Mouse (Mus musculus): Measurements from ENCODE around the gene Ikzf4. TPM values are rescaled to one million over a fixed set of nuclear protein-coding genes. Genes with fewer than 3 reads are reported as not detected.

The Ikzf4 gene
- 0.37 TPM for polyA plus RNA-seq (2014; fragmentation: Illumina TruSeq; extraction: RNeasy Lipid Tissue Mini Kit (QIAGEN cat#74804); ENCODE audit: low read depth, low replicate concordance)

DNA sequence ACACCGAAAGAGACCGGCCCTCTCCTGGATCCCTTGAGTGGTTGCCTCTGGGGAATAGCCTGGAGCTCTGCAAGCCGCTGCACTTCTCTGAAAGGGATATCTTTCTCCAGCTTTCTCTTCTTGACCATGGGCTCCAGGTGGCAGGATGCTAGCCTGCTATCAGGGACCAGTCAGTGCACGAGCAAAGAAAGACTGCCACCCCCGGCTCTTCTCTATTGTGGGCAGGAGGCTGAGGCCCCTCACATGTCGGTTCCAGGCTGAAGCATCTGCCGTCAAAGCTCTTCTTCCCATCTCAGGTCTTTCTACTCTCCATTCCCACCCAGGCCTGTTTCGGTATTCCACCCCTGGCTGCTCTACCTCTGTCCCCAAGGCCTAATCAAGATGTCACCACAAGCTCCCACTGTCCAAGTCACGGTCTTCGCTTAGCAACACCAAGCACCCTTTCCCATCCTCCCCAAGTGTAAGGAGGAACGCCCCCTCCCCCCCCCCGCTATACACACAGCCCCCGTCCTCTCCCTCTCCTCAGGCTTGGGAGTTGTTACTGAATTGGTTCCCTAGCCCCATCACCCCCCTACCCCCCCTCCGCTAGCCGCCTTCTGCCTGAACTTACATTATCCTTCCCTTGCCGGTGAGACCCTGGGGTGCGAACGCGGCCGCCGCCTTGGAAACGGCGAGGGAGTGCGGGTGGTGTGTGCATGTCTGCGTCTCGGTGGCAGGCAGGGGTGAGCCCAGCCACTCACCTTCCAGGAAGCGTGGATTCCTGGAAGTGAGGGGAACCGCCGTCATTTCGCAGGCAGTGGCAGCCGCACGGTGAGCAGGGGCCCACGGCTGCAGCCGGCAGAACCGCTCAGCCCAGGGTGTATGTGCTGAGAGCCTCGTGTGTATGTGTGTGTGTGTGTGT, at the start of gene Ikzf4:
Gene Ikzf4, minus strand, starts transcription at position 881 of the 901 bp plus-strand sequence.

DNA sequence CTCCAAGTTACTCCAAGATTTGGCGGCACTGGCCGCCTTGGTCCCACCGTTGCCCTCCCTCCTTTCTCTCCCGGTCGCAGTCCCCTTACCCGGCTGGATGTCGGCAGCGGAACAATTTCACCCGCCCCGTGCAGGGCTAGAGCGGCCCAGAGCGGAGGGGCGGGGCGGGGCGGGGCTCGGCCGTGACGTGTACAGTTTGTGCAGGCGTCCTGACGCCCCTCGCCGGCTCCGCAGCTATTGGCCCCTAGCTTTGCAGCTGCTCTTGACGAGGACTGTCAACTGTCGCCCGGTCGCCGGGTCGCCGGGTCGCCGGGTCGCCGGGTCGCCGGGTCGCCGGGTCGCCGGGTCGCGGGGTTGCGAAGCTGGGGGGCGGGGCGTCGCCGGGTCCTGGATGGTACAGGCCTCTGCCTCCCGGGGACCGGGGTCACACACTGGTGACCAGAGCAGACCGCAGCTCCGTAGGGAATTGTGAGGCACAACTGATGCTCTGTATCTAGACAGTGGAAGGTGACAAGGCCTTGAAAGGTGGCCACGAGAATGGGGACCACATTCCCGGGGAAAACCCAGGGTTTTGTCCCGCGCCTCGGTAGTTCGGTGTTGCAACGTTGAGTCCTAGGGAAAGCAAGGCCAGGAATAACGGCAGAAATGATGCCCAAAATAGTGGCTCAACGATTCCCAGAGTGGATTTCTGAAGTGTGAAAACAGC, 28.1 kb upstream of the Ikzf4 start, which contains the start of gene Suox:
Gene Suox, minus strand, starts transcription at position 311 of the 706 bp plus-strand sequence.

DNA sequence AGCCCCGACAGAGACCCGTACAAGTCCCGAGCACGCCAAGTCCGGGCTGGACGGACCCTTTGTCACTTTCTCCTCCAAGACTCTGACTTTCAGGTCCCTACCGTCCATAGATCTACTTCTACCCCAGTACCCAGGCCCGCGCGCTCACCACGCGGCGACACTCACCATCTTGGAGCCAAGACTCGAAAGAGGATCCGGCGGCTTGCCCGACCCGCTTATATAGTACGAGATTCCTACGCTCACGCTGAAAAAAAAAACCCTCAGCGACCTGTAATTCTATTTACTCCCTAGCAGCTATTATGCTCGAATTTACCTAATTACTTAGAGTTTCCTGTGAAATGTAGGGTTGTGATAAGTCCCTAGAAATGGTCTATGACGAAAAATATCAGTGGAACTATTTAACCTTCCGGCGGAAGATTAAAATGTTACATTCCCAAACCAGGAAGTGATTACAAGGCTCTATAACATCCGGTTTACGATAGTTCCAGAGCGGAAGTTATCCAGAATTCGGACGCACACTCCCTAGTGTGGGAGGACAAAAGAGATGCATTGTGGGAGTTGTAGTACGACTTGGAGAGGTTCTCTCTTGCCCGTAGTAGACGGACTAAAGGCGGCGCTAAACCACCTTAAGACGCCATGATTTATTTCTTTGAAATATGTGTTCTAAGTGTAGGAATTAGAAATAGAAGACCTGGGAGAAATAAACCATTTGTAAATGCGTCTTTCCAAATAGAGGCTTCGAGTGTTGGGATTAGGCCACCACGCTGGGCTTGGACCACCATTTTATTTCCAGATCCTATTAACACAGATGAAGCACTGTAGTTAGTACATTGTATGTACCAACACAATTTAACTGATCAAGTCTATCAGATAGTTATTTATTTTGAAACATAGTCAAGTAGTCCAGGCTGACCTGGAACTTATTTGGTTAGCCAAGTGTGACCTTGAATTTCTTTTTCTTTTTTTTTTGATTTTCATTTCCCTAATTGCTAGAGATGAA, 19.2 kb downstream of the Ikzf4 start, which contains the start of gene Rps26:
Gene Rps26, minus strand, starts transcription at position 437 of the 1,000 bp plus-strand sequence.

DNA sequence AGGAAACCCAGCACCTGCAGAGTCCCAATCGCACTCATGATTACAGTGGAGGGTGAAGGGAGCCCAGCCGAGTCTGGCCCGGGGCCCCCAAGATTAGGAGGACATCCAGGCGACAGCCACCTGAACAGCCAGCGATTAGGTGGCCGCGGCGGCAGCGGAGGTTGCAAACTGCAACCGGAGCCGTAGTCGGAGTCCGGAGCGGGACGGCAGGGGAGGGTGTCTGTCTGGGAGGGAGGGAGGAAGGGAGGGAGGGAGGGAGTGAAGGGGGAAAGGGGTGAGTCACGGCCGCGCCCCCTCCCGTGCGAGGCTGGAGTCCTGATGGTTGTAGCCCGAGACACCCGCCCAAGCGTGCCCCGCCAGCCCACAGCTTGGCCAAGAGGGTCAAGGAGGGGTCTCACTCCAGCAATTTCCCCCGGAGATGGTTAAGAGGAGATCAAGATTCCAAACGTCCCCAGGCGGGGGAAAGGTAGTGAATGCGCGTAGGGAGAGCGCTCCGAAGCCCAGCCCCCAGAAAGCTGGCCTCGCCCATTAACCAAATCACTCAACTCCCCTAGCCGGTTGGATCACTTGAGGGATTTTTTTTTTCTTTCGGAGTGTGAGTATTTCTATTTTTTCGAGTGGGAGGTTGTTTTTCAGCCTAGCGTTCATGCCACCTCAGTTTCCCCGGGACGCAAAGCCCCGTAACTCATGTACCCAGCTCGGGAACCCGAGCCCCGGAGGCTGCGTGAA, 56.2 kb downstream of the Ikzf4 start, which contains the start of gene Erbb3:
Gene Erbb3, minus strand, starts transcription at position 189 of the 729 bp plus-strand sequence.

Other genes with a start within 250 kb of the Ikzf4 start
- not detected for gene Slc39a5, start 244.8 kb downstream of the Ikzf4 start, polyA plus RNA-seq (2014; fragmentation: Illumina TruSeq; extraction: RNeasy Lipid Tissue Mini Kit (QIAGEN cat#74804); ENCODE audit: low read depth, low replicate concordance)
- 46.9 TPM for gene Nabp2, start 234.5 kb downstream of the Ikzf4 start, polyA plus RNA-seq (2014; fragmentation: Illumina TruSeq; extraction: RNeasy Lipid Tissue Mini Kit (QIAGEN cat#74804); ENCODE audit: low read depth, low replicate concordance)
- gene Rnf41, start 234.3 kb downstream of the Ikzf4 start, polyA plus RNA-seq (2014; fragmentation: Illumina TruSeq; extraction: RNeasy Lipid Tissue Mini Kit (QIAGEN cat#74804); ENCODE audit: low read depth, low replicate concordance): 15.0 TPM
- gene Smarcc2, start 186.7 kb downstream of the Ikzf4 start, polyA plus RNA-seq (2014; fragmentation: Illumina TruSeq; extraction: RNeasy Lipid Tissue Mini Kit (QIAGEN cat#74804); ENCODE audit: low read depth, low replicate concordance): 56.7 TPM
- gene Myl6, start 151.8 kb downstream of the Ikzf4 start, polyA plus RNA-seq (2014; fragmentation: Illumina TruSeq; extraction: RNeasy Lipid Tissue Mini Kit (QIAGEN cat#74804); ENCODE audit: low read depth, low replicate concordance): 525 TPM
- gene Myl6b, start 147.3 kb downstream of the Ikzf4 start, polyA plus RNA-seq (2014; fragmentation: Illumina TruSeq; extraction: RNeasy Lipid Tissue Mini Kit (QIAGEN cat#74804); ENCODE audit: low read depth, low replicate concordance): 3.0 TPM
- 20.8 TPM for gene Esyt1, start 120.1 kb downstream of the Ikzf4 start, polyA plus RNA-seq (2014; fragmentation: Illumina TruSeq; extraction: RNeasy Lipid Tissue Mini Kit (QIAGEN cat#74804); ENCODE audit: low read depth, low replicate concordance)
- gene Zc3h10, start 98.2 kb downstream of the Ikzf4 start, polyA plus RNA-seq (2014; fragmentation: Illumina TruSeq; extraction: RNeasy Lipid Tissue Mini Kit (QIAGEN cat#74804); ENCODE audit: low read depth, low replicate concordance): 7.1 TPM
- 918 TPM for gene Rpl41, start 96.7 kb downstream of the Ikzf4 start, polyA plus RNA-seq (2014; fragmentation: Illumina TruSeq; extraction: RNeasy Lipid Tissue Mini Kit (QIAGEN cat#74804); ENCODE audit: low read depth, low replicate concordance)
- gene Pa2g4, start 80.0 kb downstream of the Ikzf4 start, polyA plus RNA-seq (2014; fragmentation: Illumina TruSeq; extraction: RNeasy Lipid Tissue Mini Kit (QIAGEN cat#74804); ENCODE audit: low read depth, low replicate concordance): 56.0 TPM
- 7.1 TPM for gene Erbb3, start 56.3 kb downstream of the Ikzf4 start, polyA plus RNA-seq (2014; fragmentation: Illumina TruSeq; extraction: RNeasy Lipid Tissue Mini Kit (QIAGEN cat#74804); ENCODE audit: low read depth, low replicate concordance)
- 328 TPM for gene Rps26, start 19.2 kb downstream of the Ikzf4 start, polyA plus RNA-seq (2014; fragmentation: Illumina TruSeq; extraction: RNeasy Lipid Tissue Mini Kit (QIAGEN cat#74804); ENCODE audit: low read depth, low replicate concordance)
- 27.1 TPM for gene Suox, start 28.1 kb upstream of the Ikzf4 start, polyA plus RNA-seq (2014; fragmentation: Illumina TruSeq; extraction: RNeasy Lipid Tissue Mini Kit (QIAGEN cat#74804); ENCODE audit: low read depth, low replicate concordance)
- gene Rab5b, start 50.3 kb upstream of the Ikzf4 start, polyA plus RNA-seq (2014; fragmentation: Illumina TruSeq; extraction: RNeasy Lipid Tissue Mini Kit (QIAGEN cat#74804); ENCODE audit: low read depth, low replicate concordance): 82.2 TPM
- 0.26 TPM for gene Pmel, start 58.2 kb upstream of the Ikzf4 start, polyA plus RNA-seq (2014; fragmentation: Illumina TruSeq; extraction: RNeasy Lipid Tissue Mini Kit (QIAGEN cat#74804); ENCODE audit: low read depth, low replicate concordance)
- 13.9 TPM for gene Cdk2, start 59.0 kb upstream of the Ikzf4 start, polyA plus RNA-seq (2014; fragmentation: Illumina TruSeq; extraction: RNeasy Lipid Tissue Mini Kit (QIAGEN cat#74804); ENCODE audit: low read depth, low replicate concordance)
- gene Dgka, start 98.9 kb upstream of the Ikzf4 start, polyA plus RNA-seq (2014; fragmentation: Illumina TruSeq; extraction: RNeasy Lipid Tissue Mini Kit (QIAGEN cat#74804); ENCODE audit: low read depth, low replicate concordance): 12.8 TPM
- 9.7 TPM for gene Pym1, start 101.9 kb upstream of the Ikzf4 start, polyA plus RNA-seq (2014; fragmentation: Illumina TruSeq; extraction: RNeasy Lipid Tissue Mini Kit (QIAGEN cat#74804); ENCODE audit: low read depth, low replicate concordance)
- 1.7 TPM for gene Mmp19, start 144.9 kb upstream of the Ikzf4 start, polyA plus RNA-seq (2014; fragmentation: Illumina TruSeq; extraction: RNeasy Lipid Tissue Mini Kit (QIAGEN cat#74804); ENCODE audit: low read depth, low replicate concordance)
- gene Dnajc14, start 158.1 kb upstream of the Ikzf4 start, polyA plus RNA-seq (2014; fragmentation: Illumina TruSeq; extraction: RNeasy Lipid Tissue Mini Kit (QIAGEN cat#74804); ENCODE audit: low read depth, low replicate concordance): 30.3 TPM
- gene Tmem198b, start 158.4 kb upstream of the Ikzf4 start, polyA plus RNA-seq (2014; fragmentation: Illumina TruSeq; extraction: RNeasy Lipid Tissue Mini Kit (QIAGEN cat#74804); ENCODE audit: low read depth, low replicate concordance): 9.2 TPM
- gene Sarnp, start 171.3 kb upstream of the Ikzf4 start, polyA plus RNA-seq (2014; fragmentation: Illumina TruSeq; extraction: RNeasy Lipid Tissue Mini Kit (QIAGEN cat#74804); ENCODE audit: low read depth, low replicate concordance): 89.3 TPM
- 14.6 TPM for gene Ormdl2, start 175.7 kb upstream of the Ikzf4 start, polyA plus RNA-seq (2014; fragmentation: Illumina TruSeq; extraction: RNeasy Lipid Tissue Mini Kit (QIAGEN cat#74804); ENCODE audit: low read depth, low replicate concordance)
- 0.97 TPM for gene Gdf11, start 245.7 kb upstream of the Ikzf4 start, polyA plus RNA-seq (2014; fragmentation: Illumina TruSeq; extraction: RNeasy Lipid Tissue Mini Kit (QIAGEN cat#74804); ENCODE audit: low read depth, low replicate concordance)